Mouse (Mus musculus) urinary bladder, postnatal 4 days (tissue): Measurements from ENCODE around the gene Xpo5.

ENCODE experiments used
- DNase-seq, 2 experiments: peaks; one replicate each; pipeline ENCODE4 v3.0.0; 2021 to 2022; ENCODE audit warnings: low spot score in 2 of 2

Xpo5 gene

DNA sequence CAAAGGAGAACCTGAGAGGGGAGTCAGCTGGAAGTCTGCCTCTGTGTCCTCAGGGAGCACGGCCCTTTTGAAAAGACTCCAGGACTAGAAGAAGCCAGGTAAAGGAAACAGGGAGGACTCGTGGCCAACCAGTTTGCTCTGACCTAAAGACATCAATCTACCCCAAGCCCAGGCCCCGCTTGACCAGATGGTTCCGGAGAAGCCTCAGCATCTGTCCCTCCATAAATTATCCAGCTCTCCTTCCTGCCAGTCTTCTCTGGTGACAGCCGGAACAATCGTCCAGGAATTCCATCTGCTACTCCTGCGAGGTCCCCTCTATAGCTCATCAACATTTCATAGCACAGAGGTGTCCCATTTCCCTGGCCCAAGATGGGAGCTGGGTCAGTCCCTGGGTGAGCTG lies 82.1 kb downstream of the Xpo5 start:
- no peak for DNase-seq

GRCm38 (mm10) chr17:46285407-46285806 lies 82.8 kb downstream of the Xpo5 start:
- no peak for DNase-seq

- DNase-seq, result peak in 1 of 2 experiments; percentile 55
These were observed 85.1 kb downstream of the Xpo5 start for GRCm38 (mm10) chr17:46287678-46288095.
